Mouse (Mus musculus) cerebellum, postnatal 14 days (tissue): ENCODE measurements around the gene Mcat.
"Not testable (repeated sequence)": the region's sequence is repeated elsewhere in the genome, so short reads cannot be mapped to it uniquely, and the experiment has no call there.

Source experiments
- DNase-seq, 2 experiments: peaks; one replicate each; pipeline ENCODE4 v3.0.0; 2021; ENCODE audit warnings: mixed read lengths in 2 of 2

Gene Mcat

DNA sequence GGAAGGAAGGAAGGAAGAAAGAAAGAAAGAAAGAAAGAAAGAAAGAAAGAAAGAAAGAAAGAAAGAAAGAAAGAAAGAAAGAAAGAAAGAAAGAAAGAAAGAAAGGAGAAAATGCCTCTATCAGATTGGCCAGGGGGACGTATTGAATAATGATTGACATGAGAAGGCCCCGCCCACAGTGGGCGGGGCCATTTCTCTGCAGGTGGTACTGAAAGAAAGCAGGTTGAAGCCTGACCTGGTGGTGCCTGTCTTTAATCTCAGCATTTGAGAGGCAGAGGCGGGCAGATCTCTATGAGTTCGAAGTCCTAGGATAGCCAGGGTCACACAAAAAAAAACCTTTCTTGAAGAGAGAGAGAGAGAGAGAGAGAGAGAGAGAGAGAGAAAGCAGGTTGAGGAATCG, 62.1 kb downstream of the Mcat start:
- DNase-seq = not testable (repeated sequence)

DNA sequence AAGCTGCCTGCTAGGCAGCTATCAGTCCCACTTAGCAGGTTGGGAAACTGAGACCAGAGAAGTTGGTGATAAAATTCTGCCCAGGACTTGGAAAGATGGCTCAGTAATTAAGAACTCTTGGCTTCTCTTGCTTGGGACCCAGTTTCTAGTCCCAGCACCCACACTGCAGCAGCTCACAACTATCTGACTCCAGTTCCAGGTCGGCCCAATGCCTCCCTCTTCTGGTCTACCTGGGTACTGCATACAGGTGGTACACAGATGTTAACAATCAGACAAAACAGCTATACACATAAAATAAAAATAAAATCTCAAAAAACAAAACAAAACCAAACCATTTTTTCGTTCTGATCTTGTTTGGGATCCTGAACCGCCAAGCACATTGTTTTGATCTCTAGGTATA, 63.2 kb downstream of the Mcat start:
- DNase-seq = peak in 1 of 2 experiments; percentile 41

DNA sequence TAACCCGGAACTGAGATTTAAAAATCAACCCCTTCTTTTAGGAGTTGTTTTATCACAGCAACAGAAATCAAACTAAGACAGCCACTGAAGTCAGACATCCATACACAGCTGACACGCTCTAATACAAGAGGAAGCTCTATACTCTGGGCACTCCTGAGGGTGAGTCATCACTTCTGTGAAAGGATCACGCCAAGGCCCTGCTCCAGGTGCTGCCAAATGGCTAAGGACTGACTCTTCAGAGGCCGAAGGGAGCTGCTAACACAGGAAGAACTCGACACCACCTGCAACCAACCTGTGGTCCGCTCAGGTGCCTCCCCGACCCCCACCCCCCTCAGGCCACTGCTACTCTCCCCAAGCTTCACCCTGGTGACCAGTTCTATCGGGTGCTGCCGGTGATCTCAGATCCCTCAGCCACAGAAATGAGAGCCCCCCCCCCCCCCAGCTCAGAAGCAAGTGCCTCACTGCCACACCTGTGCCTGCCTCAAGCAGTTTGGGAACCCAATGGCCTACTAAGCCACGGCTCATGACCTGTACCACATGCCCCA, 64.3 kb downstream of the Mcat start:
- no peak for DNase-seq

DNA sequence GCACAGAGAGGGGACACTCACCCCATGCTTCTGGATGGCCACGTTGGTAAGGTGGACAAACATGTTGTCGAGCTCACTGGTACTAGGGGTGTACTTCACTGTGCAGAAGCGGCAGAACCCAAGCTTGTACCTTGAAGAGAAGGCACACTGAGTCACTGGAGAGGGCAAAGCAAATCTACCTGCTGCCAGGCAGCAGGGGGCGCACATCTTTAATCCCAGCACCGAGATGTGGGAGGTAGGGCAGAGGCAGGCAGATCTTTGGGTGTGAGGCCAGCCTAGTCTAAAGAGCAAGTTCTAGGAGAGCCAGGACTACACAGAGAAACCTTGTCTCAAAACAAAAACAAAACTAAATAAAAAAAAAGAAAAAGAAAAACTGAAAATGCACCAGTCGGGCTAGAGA, 66.3 kb downstream of the Mcat start:
- no peak for DNase-seq
